Mouse (Mus musculus) lung, embryonic 15.5 days (tissue): Measurements from ENCODE around the gene Ptgdr. TPM values are rescaled to one million over a fixed set of nuclear protein-coding genes. Genes with fewer than 3 reads are reported as not detected.
"Not testable (repeated sequence)": the region's sequence is repeated elsewhere in the genome, so short reads cannot be mapped to it uniquely, and the experiment has no call there.

ENCODE experiments used
- ATAC-seq: fragments of 200-750 bp; cut with Nextera tagmentation; 2 replicates; pipeline ENCODE4 v1.8.0; 2017; ENCODE audit warnings: moderate number of reproducible peaks, borderline replicate concordance; ENCODE audit not compliant: low FRiP score, low TSS enrichment; ENCODE audit errors: extremely low read depth
- H3K27ac ChIP-seq: fragments of 300-500 bp; sonication (generic); 2 replicates; pipeline ENCODE4 v1.5.1; 2015; ENCODE audit warnings: moderate library complexity, mild to moderate bottlenecking, inconsistent platforms
- H3K27me3 ChIP-seq: fragments of 300-500 bp; sonication (generic); 2 replicates; pipeline ENCODE4 v1.6.1; 2015; ENCODE audit warnings: inconsistent platforms
- H3K36me3 ChIP-seq: fragments of 300-500 bp; sonication (generic); 2 replicates; pipeline ENCODE4 v1.6.1; 2015; ENCODE audit warnings: inconsistent platforms
- H3K4me1 ChIP-seq: fragments of 300-500 bp; sonication (generic); 2 replicates; pipeline ENCODE4 v1.6.1; 2015; ENCODE audit warnings: inconsistent platforms
- H3K4me2 ChIP-seq: fragments of 300-500 bp; sonication (generic); 2 replicates; pipeline ENCODE4 v1.6.1; 2015; ENCODE audit warnings: inconsistent platforms, mild to moderate bottlenecking, moderate library complexity
- H3K4me3 ChIP-seq: fragments of 300-500 bp; sonication (generic); 2 replicates; pipeline ENCODE4 v1.5.1; 2015; ENCODE audit warnings: mild to moderate bottlenecking, inconsistent platforms
- H3K9ac ChIP-seq: fragments of 300-500 bp; sonication (generic); 2 replicates; pipeline ENCODE4 v1.6.1; 2015; ENCODE audit warnings: inconsistent platforms
- H3K9me3 ChIP-seq: fragments of 300-500 bp; sonication (generic); 2 replicates; pipeline ENCODE4 v1.6.1; 2016; ENCODE audit warnings: inconsistent platforms
- WGBS: fragments of 180-500 bp; shearing (Covaris S2); methylation state at CpG from one replicate; pipeline ENCODE4 v1.1.7; 2015; 5-methylcytosine and 5-hydroxymethylcytosine counted together
- polyA plus RNA-seq: library from polyadenylated mRNA; unstranded; fragments of >200 nt; fragmentation: Nextera tagmentation; extraction: Ambion mirVana; gene quantifications from 2 replicates; pipeline ENCODE4 v1.2.1, GENCODE M21; 2015

Ptgdr gene
- polyA plus RNA-seq, 1 experiment from 2014 or later = 0.11 TPM

GRCm38 (mm10) chr14:44846558-44847263 lies 12.5 kb downstream of the Ptgdr start:
- ATAC-seq = no peak
- no peaks in the 10 kb centered on the region for H3K9me3 ChIP-seq
- no peaks in the 10 kb centered on the region for H3K36me3 ChIP-seq
- no peak overlapping the region for H3K4me2 ChIP-seq
- no peak overlapping the region for H3K9ac ChIP-seq
- H3K27me3 ChIP-seq = no peaks in the 10 kb centered on the region
- WGBS = 74% methylated on average over 6 of the region's 6 CpGs
- no peak overlapping the region for H3K4me3 ChIP-seq
- no peaks in the 10 kb centered on the region for H3K4me1 ChIP-seq
- no peak overlapping the region for H3K27ac ChIP-seq

GRCm38 (mm10) chr14:44843768-44844755 lies 15.1 kb downstream of the Ptgdr start:
- no peak; the same call in 1 of the 2 replicates for ATAC-seq
- H3K27ac ChIP-seq = no peak overlapping the region

GRCm38 (mm10) chr14:44838685-44839084 lies 20.5 kb downstream of the Ptgdr start:
- no peak for ATAC-seq

More at GRCm38 (mm10) chr14:44843768-44844755, 15.1 kb downstream of the Ptgdr start:
- Histone ChIP-seq H3K4me1 (no peaks in the 10 kb centered on the region), H3K27me3 (no peaks in the 10 kb centered on the region), H3K9me3 (no peaks in the 10 kb centered on the region), H3K9ac (no peak overlapping the region), H3K4me3 (no peak overlapping the region), H3K4me2 (peak overlapping the region; percentile 20), H3K36me3 (no peaks in the 10 kb centered on the region)
- WGBS = 37% methylated on average over 15 of the region's 15 CpGs

GRCm38 (mm10) chr14:44835132-44835531 lies 24.0 kb downstream of the Ptgdr start:
- Histone ChIP-seq H3K27ac (no peak overlapping the region), H3K9ac (no peak overlapping the region), H3K9me3 (no peaks in the 10 kb centered on the region), H3K4me3 (no peak overlapping the region), H3K4me2 (no peak overlapping the region), H3K27me3 (no peaks in the 10 kb centered on the region), H3K36me3 (no peaks in the 10 kb centered on the region), H3K4me1 (no peaks in the 10 kb centered on the region)
- 75% methylated on average over 2 of the region's 2 CpGs for WGBS
- no peak for ATAC-seq

More at GRCm38 (mm10) chr14:44838685-44839084, 20.5 kb downstream of the Ptgdr start:
- Histone ChIP-seq H3K27ac (no peak overlapping the region), H3K4me1 (no peaks in the 10 kb centered on the region), H3K27me3 (no peaks in the 10 kb centered on the region), H3K36me3 (no peaks in the 10 kb centered on the region), H3K4me3 (no peak overlapping the region), H3K9me3 (no peaks in the 10 kb centered on the region), H3K4me2 (no peak overlapping the region), H3K9ac (no peak overlapping the region)
- 43% methylated on average over 1 of the region's 1 CpGs for WGBS

- not testable (repeated sequence) for H3K4me2 ChIP-seq, H3K27ac ChIP-seq, H3K27me3 ChIP-seq, H3K4me3 ChIP-seq, H3K9me3 ChIP-seq, ATAC-seq, H3K36me3 ChIP-seq, H3K4me1 ChIP-seq, H3K9ac ChIP-seq
- WGBS = 51% methylated on average over 3 of the region's 3 CpGs
These were observed 25.0 kb downstream of the Ptgdr start for GRCm38 (mm10) chr14:44834134-44834533.

- H3K9me3 ChIP-seq, H3K36me3 ChIP-seq, H3K27me3 ChIP-seq, ATAC-seq, H3K4me2 ChIP-seq, H3K4me3 ChIP-seq, H3K4me1 ChIP-seq, H3K9ac ChIP-seq, H3K27ac ChIP-seq: not testable (repeated sequence)
- WGBS = 89% methylated on average over 4 of the region's 4 CpGs
These were observed 26.1 kb downstream of the Ptgdr start for GRCm38 (mm10) chr14:44833096-44833495.

GRCm38 (mm10) chr14:44827736-44828135 lies 31.4 kb downstream of the Ptgdr start:
- no peaks in the 10 kb centered on the region for H3K9me3 ChIP-seq
- ATAC-seq = no peak

GRCm38 (mm10) chr14:44821177-44822057 lies 37.8 kb downstream of the Ptgdr start:
- Histone ChIP-seq H3K9me3 (no peaks in the 10 kb centered on the region), H3K27me3 (no peaks in the 10 kb centered on the region), H3K27ac (no peak overlapping the region), H3K4me1 (no peaks in the 10 kb centered on the region), H3K4me3 (no peak overlapping the region), H3K36me3 (no peaks in the 10 kb centered on the region), H3K9ac (no peak overlapping the region), H3K4me2 (no peak overlapping the region)
- ATAC-seq = peak; percentile 66
- 57% methylated on average over 7 of the region's 7 CpGs for WGBS

More at GRCm38 (mm10) chr14:44827736-44828135, 31.4 kb downstream of the Ptgdr start:
- no peak overlapping the region for H3K9ac ChIP-seq
- H3K27ac ChIP-seq = no peak overlapping the region
- WGBS = 60% methylated on average over 4 of the region's 4 CpGs
- H3K4me1 ChIP-seq = no peaks in the 10 kb centered on the region
- no peak overlapping the region for H3K4me2 ChIP-seq
- H3K4me3 ChIP-seq = no peak overlapping the region
- H3K27me3 ChIP-seq = no peaks in the 10 kb centered on the region
- no peaks in the 10 kb centered on the region for H3K36me3 ChIP-seq

GRCm38 (mm10) chr14:44813152-44813551 lies 46.0 kb downstream of the Ptgdr start:
- ATAC-seq, H3K9me3 ChIP-seq, H3K36me3 ChIP-seq, H3K4me3 ChIP-seq, H3K4me1 ChIP-seq, H3K9ac ChIP-seq, H3K27me3 ChIP-seq, H3K4me2 ChIP-seq, H3K27ac ChIP-seq: not testable (repeated sequence)
